Mouse (Mus musculus) hindbrain, embryonic 15.5 days (tissue): Measurements from ENCODE around the gene Olfr608. TPM values are rescaled to one million over a fixed set of nuclear protein-coding genes. Genes with fewer than 3 reads are reported as not detected.
"Not testable (repeated sequence)": the region's sequence is repeated elsewhere in the genome, so short reads cannot be mapped to it uniquely, and the experiment has no call there.

Source experiments
- ATAC-seq: fragments of 200-750 bp; cut with Nextera tagmentation; 2 replicates; pipeline ENCODE4 v1.8.0; 2017; ENCODE audit warnings: low read depth, moderate number of reproducible peaks, moderate TSS enrichment; ENCODE audit not compliant: low FRiP score
- H3K27ac ChIP-seq: fragments of 300-500 bp; sonication (generic); replicated peaks from 2 replicates; pipeline ENCODE4 v1.5.1; 2015; ENCODE audit warnings: mild to moderate bottlenecking, inconsistent platforms
- H3K27me3 ChIP-seq: fragments of 300-500 bp; sonication (generic); 2 replicates; pipeline ENCODE4 v1.6.1; 2015; ENCODE audit warnings: control low read depth, inconsistent platforms
- H3K36me3 ChIP-seq: fragments of 300-500 bp; sonication (generic); 2 replicates; pipeline ENCODE4 v1.6.1; 2015; ENCODE audit warnings: control low read depth, inconsistent platforms
- H3K4me1 ChIP-seq: fragments of 300-500 bp; sonication (generic); replicated peaks from 2 replicates; pipeline ENCODE4 v1.6.1; 2015; ENCODE audit warnings: control low read depth, inconsistent platforms
- H3K4me2 ChIP-seq: fragments of 300-500 bp; sonication (generic); 2 replicates; pipeline ENCODE4 v1.6.1; 2015; ENCODE audit warnings: moderate library complexity, mild to moderate bottlenecking, inconsistent platforms
- H3K4me3 ChIP-seq: fragments of 300-500 bp; sonication (generic); 2 replicates; pipeline ENCODE4 v1.5.1; 2015; ENCODE audit warnings: mild to moderate bottlenecking, inconsistent platforms
- H3K9ac ChIP-seq: fragments of 300-500 bp; sonication (generic); 2 replicates; pipeline ENCODE4 v1.6.1; 2015; ENCODE audit warnings: inconsistent platforms
- H3K9me3 ChIP-seq: fragments of 300-500 bp; sonication (generic); 2 replicates; pipeline ENCODE4 v1.6.1; 2016; ENCODE audit warnings: control low read depth, inconsistent platforms
- WGBS: fragments of 180-500 bp; shearing (Covaris S2); methylation state at CpG from one replicate; pipeline ENCODE4 v1.1.7; 2015; 5-methylcytosine and 5-hydroxymethylcytosine counted together
- polyA plus RNA-seq: library from polyadenylated mRNA; unstranded; fragments of >200 nt; fragmentation: Nextera tagmentation; extraction: Ambion mirVana; gene quantifications from 2 replicates; pipeline ENCODE4 v1.2.1, GENCODE M21; 2015

The Olfr608 gene
- not detected in 2 replicates for polyA plus RNA-seq

- H3K4me2 ChIP-seq, result no peak within 1 kb of the TSS
- H3K4me3 ChIP-seq, result no peak within 1 kb of the TSS
- no peak for ATAC-seq
- H3K9me3 ChIP-seq, result no peaks in the 10 kb centered on the region
- no peaks in the 10 kb centered on the region for H3K4me1 ChIP-seq
- no peak within 1 kb of the TSS for H3K9ac ChIP-seq
- no peaks in the 10 kb centered on the region for H3K27me3 ChIP-seq
- H3K36me3 ChIP-seq, result no peaks in the 10 kb centered on the region
- H3K27ac ChIP-seq, result no peak within 1 kb of the TSS
Observed at GRCm38 (mm10) chr7:103469577-103469976, at the start of gene Olfr608. Gene Olfr608 (plus strand): TSS chr7:103469877.

- Histone ChIP-seq H3K4me1 (no peaks in the 10 kb centered on the region), H3K9me3 (no peaks in the 10 kb centered on the region), H3K36me3 (no peaks in the 10 kb centered on the region), H3K27ac (no peak within 1 kb of the TSS), H3K4me2 (no peak within 1 kb of the TSS), H3K9ac (no peak within 1 kb of the TSS), H3K4me3 (no peak within 1 kb of the TSS), H3K27me3 (no peaks in the 10 kb centered on the region)
- WGBS, result 90% methylated on average over 1 of the region's 1 CpGs
- ATAC-seq, result no peak
Observed at GRCm38 (mm10) chr7:103445339-103445738, 24.3 kb upstream of the Olfr608 start, which contains the start of gene Olfr605. Gene Olfr605 (minus strand): TSS chr7:103445439.

DNA sequence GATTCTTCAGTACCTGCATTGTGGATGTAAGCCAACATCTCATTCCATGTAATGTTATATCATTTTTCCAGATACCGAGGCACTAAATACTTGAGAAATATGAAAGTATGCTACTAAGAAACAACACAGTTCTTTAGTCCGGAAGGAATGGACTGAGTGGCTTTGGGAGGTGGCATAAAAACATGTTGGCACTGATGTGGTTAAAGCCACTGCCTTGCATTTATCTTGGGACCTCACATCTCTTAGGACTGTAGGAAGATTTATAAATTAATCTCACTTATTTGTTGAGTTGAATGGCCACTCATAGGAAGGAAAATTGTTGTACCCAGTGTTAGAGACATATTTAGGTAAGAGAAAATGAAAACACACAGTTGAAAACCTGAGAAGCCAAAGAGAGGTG lies 20.9 kb upstream of the Olfr608 start, which contains the start of gene Olfr606:
TSS of gene Olfr606 (plus strand) at position 301 of the 400 bp plus-strand sequence.
- H3K27me3 ChIP-seq, result no peaks in the 10 kb centered on the region
- H3K9me3 ChIP-seq, result no peaks in the 10 kb centered on the region
- no peaks in the 10 kb centered on the region for H3K36me3 ChIP-seq
- no peak for ATAC-seq
- H3K9ac ChIP-seq, result no peak within 1 kb of the TSS
- WGBS, result 94% methylated on average over 2 of the region's 2 CpGs
- no peak within 1 kb of the TSS for H3K27ac ChIP-seq
- no peak within 1 kb of the TSS for H3K4me3 ChIP-seq
- H3K4me2 ChIP-seq, result no peak within 1 kb of the TSS
- H3K4me1 ChIP-seq, result no peaks in the 10 kb centered on the region

- ATAC-seq, result no peak
- no peak overlapping the region for H3K9ac ChIP-seq
- no peaks in the 10 kb centered on the region for H3K27me3 ChIP-seq
- H3K9me3 ChIP-seq, result no peaks in the 10 kb centered on the region
- no peak overlapping the region for H3K27ac ChIP-seq
- H3K4me3 ChIP-seq, result no peak overlapping the region
- H3K36me3 ChIP-seq, result no peaks in the 10 kb centered on the region
- 94% methylated on average over 5 of the region's 5 CpGs for WGBS
- H3K4me2 ChIP-seq, result no peak overlapping the region
- no peaks in the 10 kb centered on the region for H3K4me1 ChIP-seq
Observed at GRCm38 (mm10) chr7:103460590-103460989, 9.1 kb upstream of the Olfr608 start.

DNA sequence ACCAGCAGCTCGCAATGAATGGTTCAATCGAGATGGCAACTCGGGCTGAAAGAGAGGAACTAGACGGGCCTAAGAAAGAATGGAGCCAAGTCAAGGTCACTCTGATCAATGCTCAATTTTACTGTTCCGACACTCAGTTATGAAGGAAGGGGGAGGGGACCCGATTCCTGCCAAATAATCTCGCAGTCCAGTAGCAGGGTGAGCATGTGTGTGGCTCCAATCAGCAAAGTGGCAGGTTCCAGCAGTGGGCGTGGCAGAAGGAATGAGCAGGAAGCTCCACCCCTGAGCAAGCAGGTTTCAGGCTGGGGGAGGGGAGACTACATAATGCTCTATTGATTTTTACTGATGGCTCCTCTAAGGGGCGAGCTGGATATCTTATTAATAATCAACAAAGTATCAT lies 7.4 kb downstream of the Olfr608 start:
- H3K4me1 ChIP-seq, H3K4me2 ChIP-seq, H3K27ac ChIP-seq, H3K9ac ChIP-seq, H3K4me3 ChIP-seq, H3K9me3 ChIP-seq, H3K27me3 ChIP-seq, H3K36me3 ChIP-seq: not testable (repeated sequence)
- peak; percentile 51; the same call in 1 of the 2 replicates for ATAC-seq
- WGBS, result 80% methylated on average over 9 of the region's 9 CpGs

- Histone ChIP-seq H3K36me3 (no peaks in the 10 kb centered on the region), H3K4me1 (no peaks in the 10 kb centered on the region), H3K27ac (no peak within 1 kb of the TSS), H3K9ac (no peak within 1 kb of the TSS), H3K9me3 (no peaks in the 10 kb centered on the region), H3K4me3 (no peak within 1 kb of the TSS), H3K27me3 (no peaks in the 10 kb centered on the region), H3K4me2 (no peak within 1 kb of the TSS)
- WGBS, result 80% methylated on average over 1 of the region's 1 CpGs
- ATAC-seq, result no peak
Observed at GRCm38 (mm10) chr7:103497962-103498361, 28.3 kb downstream of the Olfr608 start, which contains the start of gene Olfr609. Gene Olfr609 (minus strand): TSS chr7:103498062.

DNA sequence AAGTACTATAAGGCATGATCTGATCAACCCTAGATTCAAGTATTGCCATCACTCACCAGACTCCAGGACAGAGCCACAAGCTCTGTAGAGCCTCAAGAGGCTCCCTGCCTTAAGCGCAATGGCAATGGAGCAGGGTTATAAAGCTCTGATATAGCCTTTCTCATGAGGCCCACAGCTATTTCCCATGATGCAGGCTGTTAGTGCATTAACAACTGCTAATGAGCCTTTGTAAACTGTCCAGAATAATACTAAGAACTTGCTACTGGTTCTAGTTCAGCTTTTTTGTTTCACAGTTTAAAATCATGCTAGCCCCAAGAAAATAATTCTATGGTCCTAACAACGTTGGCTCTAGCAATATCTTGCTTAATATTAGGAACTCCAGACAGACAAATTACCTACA lies 42.3 kb downstream of the Olfr608 start, which contains the start of gene Olfr610:
TSS of gene Olfr610 (minus strand) at position 101 of the 400 bp plus-strand sequence.
- H3K9ac ChIP-seq, result no peak within 1 kb of the TSS
- no peak within 1 kb of the TSS for H3K4me3 ChIP-seq
- no peaks in the 10 kb centered on the region for H3K27me3 ChIP-seq
- H3K27ac ChIP-seq, result no peak within 1 kb of the TSS
- 89% methylated on average over 2 of the region's 2 CpGs for WGBS
- H3K4me1 ChIP-seq, result no peaks in the 10 kb centered on the region
- ATAC-seq, result no peak
- no peaks in the 10 kb centered on the region for H3K9me3 ChIP-seq
- H3K4me2 ChIP-seq, result no peak within 1 kb of the TSS
- H3K36me3 ChIP-seq, result no peaks in the 10 kb centered on the region

GRCm38 (mm10) chr7:103520746-103521145 lies 51.1 kb downstream of the Olfr608 start, which contains the start of gene Olfr611:
Gene Olfr611 (minus strand): TSS chr7:103520846.
- not testable (repeated sequence) for ATAC-seq

More at GRCm38 (mm10) chr7:103520746-103521145, 51.1 kb downstream of the Olfr608 start, which contains the start of gene Olfr611:
- H3K4me3 ChIP-seq, H3K27ac ChIP-seq, H3K9ac ChIP-seq, H3K4me2 ChIP-seq, H3K36me3 ChIP-seq, H3K9me3 ChIP-seq, H3K4me1 ChIP-seq, H3K27me3 ChIP-seq: not testable (repeated sequence)
- 67% methylated on average over 1 of the region's 1 CpGs for WGBS

Other genes with a start within 250 kb of the Olfr608 start
- not detected in 2 replicates for gene Usp17ld, start 217.4 kb upstream of the Olfr608 start, polyA plus RNA-seq
- not detected in 2 replicates for gene Olfr596, start 164.2 kb upstream of the Olfr608 start, polyA plus RNA-seq
- gene Olfr597, start 153.6 kb upstream of the Olfr608 start, polyA plus RNA-seq, result not detected in 2 replicates
- not detected in 2 replicates for gene Olfr598, start 146.3 kb upstream of the Olfr608 start, polyA plus RNA-seq
- gene Olfr599, start 134.0 kb upstream of the Olfr608 start, polyA plus RNA-seq, result not detected in 2 replicates
- not detected in 2 replicates for gene Olfr600, start 120.2 kb upstream of the Olfr608 start, polyA plus RNA-seq
- gene Olfr601, start 107.2 kb upstream of the Olfr608 start, polyA plus RNA-seq, result not detected in 2 replicates
- not detected in 2 replicates for gene Olfr603, start 83.7 kb upstream of the Olfr608 start, polyA plus RNA-seq
- not detected in 2 replicates for gene Usp17lc, start 54.8 kb upstream of the Olfr608 start, polyA plus RNA-seq
- not detected in 2 replicates for gene Olfr605, start 24.4 kb upstream of the Olfr608 start, polyA plus RNA-seq
- gene Olfr606, start 20.8 kb upstream of the Olfr608 start, polyA plus RNA-seq, result not detected in 2 replicates
- gene Olfr607, start 5.7 kb upstream of the Olfr608 start, polyA plus RNA-seq, result not detected in 2 replicates
- not detected in 2 replicates for gene Olfr609, start 28.2 kb downstream of the Olfr608 start, polyA plus RNA-seq
- not detected in 2 replicates for gene Olfr610, start 42.2 kb downstream of the Olfr608 start, polyA plus RNA-seq
- not detected in 2 replicates for gene Olfr611, start 51.0 kb downstream of the Olfr608 start, polyA plus RNA-seq
- not detected in 2 replicates for gene Olfr612, start 72.8 kb downstream of the Olfr608 start, polyA plus RNA-seq
- not detected in 2 replicates for gene Olfr613, start 78.2 kb downstream of the Olfr608 start, polyA plus RNA-seq
- gene Olfr615, start 86.2 kb downstream of the Olfr608 start, polyA plus RNA-seq, result not detected in 2 replicates
- gene Olfr616, start 99.3 kb downstream of the Olfr608 start, polyA plus RNA-seq, result not detected in 2 replicates
- not detected in 2 replicates for gene Olfr617, start 103.2 kb downstream of the Olfr608 start, polyA plus RNA-seq
- not detected in 2 replicates for gene Olfr618, start 120.2 kb downstream of the Olfr608 start, polyA plus RNA-seq
- gene Olfr619, start 130.7 kb downstream of the Olfr608 start, polyA plus RNA-seq, result not detected in 2 replicates
- gene Olfr620, start 142.7 kb downstream of the Olfr608 start, polyA plus RNA-seq, result not detected in 2 replicates
- not detected in 2 replicates for gene Olfr622, start 172.8 kb downstream of the Olfr608 start, polyA plus RNA-seq
- gene Olfr623, start 193.8 kb downstream of the Olfr608 start, polyA plus RNA-seq, result not detected in 2 replicates
- 0.03 TPM in 1 of 2 replicates, not detected in the other for gene Olfr624, start 201.3 kb downstream of the Olfr608 start, polyA plus RNA-seq
- gene Olfr625-ps1, start 212.8 kb downstream of the Olfr608 start, polyA plus RNA-seq, result not detected in 2 replicates
- gene Olfr243, start 244.8 kb downstream of the Olfr608 start, polyA plus RNA-seq, result not detected in 2 replicates